Mouse (Mus musculus) liver, embryonic 14.5 days (tissue): ENCODE measurements around the gene Sytl2. TPM values are rescaled to one million over a fixed set of nuclear protein-coding genes. Genes with fewer than 3 reads are reported as not detected.

Source experiments
- ATAC-seq: fragments of 200-750 bp; cut with Nextera tagmentation; 2 replicates; pipeline ENCODE4 v1.8.0; 2017; ENCODE audit warnings: moderate number of reproducible peaks, mild to moderate bottlenecking, moderate library complexity; ENCODE audit not compliant: insufficient read depth
- DNase-seq, 3 experiments: peaks; one replicate each; pipeline ENCODE4 v3.0.0-alpha.2; 2012 to 2013; ENCODE audit warnings: low read depth in 3 of 3, low spot score in 3 of 3
- H3K27ac ChIP-seq: fragments of 300-500 bp; sonication (generic); 2 replicates; pipeline ENCODE4 v1.5.1; 2014; ENCODE audit warnings: moderate library complexity, mild to moderate bottlenecking, control low read depth, inconsistent platforms
- H3K27me3 ChIP-seq: fragments of 300-500 bp; sonication (generic); 2 replicates; pipeline ENCODE4 v1.6.1; 2014; ENCODE audit warnings: mild to moderate bottlenecking, low read length, moderate library complexity; ENCODE audit not compliant: control insufficient read depth, insufficient read depth
- H3K36me3 ChIP-seq: fragments of 300-500 bp; sonication (generic); replicated peaks from 2 replicates; pipeline ENCODE4 v1.6.1; 2014; ENCODE audit warnings: low read depth; ENCODE audit not compliant: control insufficient read depth, insufficient read depth
- H3K4me1 ChIP-seq, 2 experiments: fragments of 200-500 bp in 1 of 2; fragments of 300-500 bp in 1 of 2; sonication (generic) in 1 of 2; replicated peaks; 2 replicates each; pipeline ENCODE4 v1.6.1; 2012 to 2014; ENCODE audit warnings: antibody characterized with exemption in 1 of 2, inconsistent platforms in 1 of 2, low read length in 1 of 2; ENCODE audit not compliant: control insufficient read depth in 2 of 2, insufficient read depth in 2 of 2
- H3K4me2 ChIP-seq: fragments of 300-500 bp; sonication (generic); 2 replicates; pipeline ENCODE4 v1.6.1; 2014; ENCODE audit warnings: low read depth, mild to moderate bottlenecking, control low read depth, moderate library complexity
- H3K4me3 ChIP-seq, 2 experiments: fragments of 200-500 bp in 1 of 2; fragments of 300-500 bp in 1 of 2; sonication (generic) in 1 of 2; 2 replicates each; pipeline ENCODE4 v1.5.1; 2012 to 2014; ENCODE audit warnings: low read depth in 2 of 2, low read length in 2 of 2, mild to moderate bottlenecking in 2 of 2, control low read depth in 1 of 2, inconsistent platforms in 1 of 2, moderate library complexity in 1 of 2; ENCODE audit not compliant: insufficient read depth in 1 of 2
- H3K9ac ChIP-seq: fragments of 300-500 bp; sonication (generic); replicated peaks from 2 replicates; pipeline ENCODE4 v1.6.1; 2014; ENCODE audit warnings: mild to moderate bottlenecking, control low read depth, moderate library complexity
- H3K9me3 ChIP-seq: fragments of 300-500 bp; sonication (generic); 2 replicates; pipeline ENCODE4 v1.6.1; 2016; ENCODE audit warnings: low read length, mixed read lengths; ENCODE audit not compliant: control insufficient read depth
- CTCF ChIP-seq: IDR thresholded peaks from 2 replicates; pipeline ENCODE4 v1.5.1; 2016; ENCODE audit warnings: antibody characterized with exemption, low read depth, control low read depth
- EP300 ChIP-seq: IDR thresholded peaks from 2 replicates; pipeline ENCODE4 v1.6.1; 2016; ENCODE audit warnings: antibody characterized with exemption, low read depth
- WGBS: fragments of 180-500 bp; shearing (Covaris S2); extraction: QIAGEN DNeasy Blood & Tissue Kit; methylation state at CpG from one replicate; pipeline ENCODE4 v1.1.7; 2014; ENCODE audit not compliant: insufficient replicate concordance; 5-methylcytosine and 5-hydroxymethylcytosine counted together
- polyA plus RNA-seq, 2 experiments: library from polyadenylated mRNA; depleted of rRNA in 1 of 2; stranded (reverse) in 1 of 2; unstranded in 1 of 2; fragments of >200 nt; fragmentation: Nextera tagmentation in 1 of 2; extraction: Ambion mirVana in 1 of 2; gene quantifications; 2 replicates each; pipeline versions ENCODE4 v1.2.1 to v1.2.3; 2012 to 2014

Gene Sytl2
- polyA plus RNA-seq, 2 experiments: 0.38 to 0.45 TPM

- peak in 2 of 3 experiments; percentile 19 to 40 for DNase-seq
- Histone ChIP-seq H3K36me3 (no peaks in the 10 kb centered on the region), H3K9me3 (no peaks in the 10 kb centered on the region), H3K4me1 (no peaks in the 10 kb centered on the region), H3K27ac (no peak within 1 kb of the TSS), H3K27me3 (no peaks in the 10 kb centered on the region), H3K4me2 (peak within 1 kb of the TSS; percentile 40), H3K9ac (no peak within 1 kb of the TSS), H3K4me3 (peak within 1 kb of the TSS; percentile 8 to 32; a peak in 3 of 4 replicates)
- 24% methylated on average over 29 of the region's 29 CpGs for WGBS
- TF ChIP-seq CTCF: no peak
- no peak for TF ChIP-seq EP300
- ATAC-seq: peak; percentile 88
Observed at GRCm38 (mm10) chr7:90426020-90427001, 124.3 kb downstream of the Sytl2 start, which contains the start of gene Ccdc89. Ccdc89 (plus strand) TSS chr7:90426577.

- Histone ChIP-seq H3K27me3 (no peaks in the 10 kb centered on the region), H3K4me3 (no peak overlapping the region), H3K9me3 (no peaks in the 10 kb centered on the region), H3K9ac (no peak overlapping the region), H3K27ac (no peak overlapping the region), H3K4me2 (no peak overlapping the region; the same call in 1 of the 2 replicates), H3K36me3 (no peaks in the 10 kb centered on the region), H3K4me1 (no peaks in the 10 kb centered on the region)
- DNase-seq (no peak), ATAC-seq (no peak)
- TF ChIP-seq CTCF: no peak
- no peak for TF ChIP-seq EP300
- 58% methylated on average over 9 of the region's 9 CpGs for WGBS
Observed at GRCm38 (mm10) chr7:90427006-90427405, 125.0 kb downstream of the Sytl2 start.

DNA sequence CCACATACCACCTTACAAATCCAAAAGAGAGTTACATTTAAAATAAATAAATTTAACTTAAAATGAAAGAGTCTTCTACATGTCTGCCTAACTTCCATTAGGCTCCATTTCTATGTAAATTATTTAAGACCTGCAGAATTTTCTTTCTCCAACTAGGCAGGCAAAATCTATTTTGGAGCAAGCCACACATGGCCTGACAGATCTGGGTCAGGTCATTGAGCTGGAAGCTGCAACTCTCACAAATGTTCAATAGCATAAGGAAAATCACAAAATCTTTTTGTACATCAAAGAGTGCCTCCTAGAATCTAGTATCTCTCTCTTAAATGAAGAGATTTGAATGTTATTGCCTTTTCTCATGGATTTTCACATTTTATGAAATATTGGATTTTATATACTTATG, 130.2 kb downstream of the Sytl2 start:
- Histone ChIP-seq H3K9me3 (no peaks in the 10 kb centered on the region), H3K4me3 (no peak overlapping the region), H3K4me2 (no peak overlapping the region), H3K27me3 (no peaks in the 10 kb centered on the region), H3K27ac (no peak overlapping the region), H3K9ac (no peak overlapping the region), H3K36me3 (no peaks in the 10 kb centered on the region), H3K4me1 (no peaks in the 10 kb centered on the region)
- TF ChIP-seq CTCF: no peak
- no peak for TF ChIP-seq EP300
- DNase-seq (no peak), ATAC-seq (no peak)

DNA sequence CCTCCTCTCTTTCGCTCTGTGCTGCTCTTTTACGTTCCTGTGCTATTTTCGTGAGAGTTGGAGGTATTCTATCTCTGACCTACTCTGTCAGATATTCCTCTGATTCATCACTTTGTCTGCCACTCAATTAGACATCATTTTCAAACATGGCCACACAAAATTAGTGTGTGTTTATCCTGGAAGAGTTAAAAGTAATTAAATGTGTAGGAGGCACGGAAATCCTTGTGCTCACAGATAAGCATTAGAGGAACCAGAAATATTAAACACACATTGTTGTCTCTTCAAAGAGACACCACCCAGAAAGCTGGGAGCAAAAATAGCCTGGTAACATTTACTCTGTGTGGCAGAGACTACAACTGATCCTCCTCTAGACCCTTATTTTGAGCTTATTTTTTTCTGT, 138.0 kb downstream of the Sytl2 start:
- TF ChIP-seq EP300 (no peak), CTCF (no peak)
- Histone ChIP-seq H3K4me3 (no peak overlapping the region), H3K4me2 (no peak overlapping the region), H3K36me3 (no peaks in the 10 kb centered on the region; the same call in 1 of the 2 replicates), H3K4me1 (no peaks in the 10 kb centered on the region), H3K9ac (no peak overlapping the region), H3K27me3 (no peaks in the 10 kb centered on the region), H3K9me3 (no peaks in the 10 kb centered on the region), H3K27ac (no peak overlapping the region)
- DNase-seq (no peak), ATAC-seq (no peak)
- 71% methylated on average over 4 of the region's 4 CpGs for WGBS

- H3K4me1 ChIP-seq: peaks cover 0 to 3% of the 10 kb centered on the region in 2 experiments; a peak in 2 of 4 replicates
- ATAC-seq: no peak
- H3K27me3 ChIP-seq: no peaks in the 10 kb centered on the region
- WGBS: 12% methylated on average over 4 of the region's 4 CpGs
- peak overlapping the region; percentile 83 for H3K9ac ChIP-seq
- H3K27ac ChIP-seq: peak overlapping the region; percentile 51
- DNase-seq: no peak
- TF ChIP-seq EP300: no peak
- TF ChIP-seq CTCF: no peak
- no peaks in the 10 kb centered on the region for H3K9me3 ChIP-seq
- H3K36me3 ChIP-seq: peaks cover 4% of the 10 kb centered on the region
- H3K4me2 ChIP-seq: peak overlapping the region; percentile 78
- H3K4me3 ChIP-seq: peak overlapping the region; percentile 48 to 87
Observed at GRCm38 (mm10) chr7:90442070-90442469, 140.0 kb downstream of the Sytl2 start.
